Mouse (Mus musculus) kidney, postnatal 10 days (tissue): ENCODE measurements at regions not wholly inside any gene's neighbourhood (a gene's known extent, or its start where the extent isn't known, plus 50 kb on each side); places are given as distances from the start of the nearest gene placed in this dataset.
"Not testable (repeated sequence)": the region's sequence is repeated elsewhere in the genome, so short reads cannot be mapped to it uniquely, and the experiment has no call there.

ENCODE experiments used
- DNase-seq: peaks from one replicate; pipeline ENCODE4 v3.0.0; 2021; ENCODE audit warnings: mixed read lengths

DNA sequence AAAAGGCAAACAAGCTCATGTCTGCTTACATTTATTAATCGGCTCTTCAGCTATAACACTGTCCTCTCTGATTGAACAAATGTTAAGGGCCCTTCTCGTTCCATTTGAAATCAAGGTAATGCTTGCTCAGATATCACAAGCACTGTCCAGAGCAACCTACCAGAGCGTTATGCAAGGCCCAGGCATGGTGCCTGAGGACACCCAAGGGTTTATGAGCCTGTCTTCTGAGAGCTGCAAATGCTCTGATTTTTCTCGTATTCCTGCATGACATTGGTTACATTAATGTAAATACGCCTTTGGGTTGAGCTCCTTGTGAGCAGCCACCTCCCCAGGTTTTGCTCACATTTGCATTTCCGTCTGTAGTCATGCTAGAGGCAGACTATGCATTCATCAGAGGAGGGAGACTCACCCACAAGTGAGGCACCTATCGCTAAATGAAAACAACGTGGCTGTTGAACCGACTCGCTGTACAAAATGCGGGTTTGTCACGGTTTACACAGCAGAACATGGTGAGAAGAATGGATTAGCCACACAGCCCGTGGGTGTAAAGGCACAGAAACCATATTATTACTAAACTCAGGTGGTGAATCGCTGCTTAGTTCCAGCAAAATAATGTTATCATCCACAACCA, 152.7 kb upstream of the Ipo5 start:
- DNase-seq = no peak

DNA sequence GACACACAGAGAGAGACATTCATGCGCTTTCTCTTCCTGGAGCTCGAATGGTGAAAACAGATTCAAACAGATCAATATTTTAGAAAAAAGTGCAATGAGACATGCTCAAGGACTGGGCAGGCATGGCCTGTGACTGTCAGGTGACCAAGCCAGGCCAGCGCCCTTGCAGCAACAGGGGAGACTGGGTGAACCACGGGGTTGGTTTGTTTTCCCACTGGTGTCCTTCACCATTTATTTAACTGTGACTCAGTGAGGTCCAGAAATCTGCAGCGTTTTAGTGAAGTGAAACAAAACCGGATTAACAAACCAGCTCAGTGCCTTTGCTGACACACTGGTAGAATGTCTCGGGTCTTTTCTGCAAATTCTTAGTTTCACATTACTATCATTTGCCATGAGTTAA, 148.9 kb upstream of the Ipo5 start:
- DNase-seq = no peak

DNA sequence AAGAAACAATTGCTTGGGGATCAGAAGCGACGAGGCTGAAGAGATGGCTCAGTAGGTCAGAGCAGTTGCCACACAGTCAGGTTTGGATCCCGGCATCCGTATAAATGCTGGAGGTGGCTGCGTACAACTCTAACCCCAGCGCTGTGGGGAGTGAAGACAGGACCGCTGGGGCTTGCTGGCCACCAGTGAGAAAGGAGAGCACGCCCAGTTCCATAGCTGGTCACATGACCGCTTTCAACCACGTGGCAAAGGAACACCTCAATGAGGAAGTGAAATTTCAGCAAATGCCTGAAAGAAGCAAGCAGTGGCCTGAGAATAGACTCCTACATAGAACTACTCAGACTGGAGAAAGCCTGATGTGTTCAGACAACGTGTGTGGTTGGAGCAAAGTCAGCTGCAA, 148.3 kb upstream of the Ipo5 start:
- peak; percentile 19 for DNase-seq

DNA sequence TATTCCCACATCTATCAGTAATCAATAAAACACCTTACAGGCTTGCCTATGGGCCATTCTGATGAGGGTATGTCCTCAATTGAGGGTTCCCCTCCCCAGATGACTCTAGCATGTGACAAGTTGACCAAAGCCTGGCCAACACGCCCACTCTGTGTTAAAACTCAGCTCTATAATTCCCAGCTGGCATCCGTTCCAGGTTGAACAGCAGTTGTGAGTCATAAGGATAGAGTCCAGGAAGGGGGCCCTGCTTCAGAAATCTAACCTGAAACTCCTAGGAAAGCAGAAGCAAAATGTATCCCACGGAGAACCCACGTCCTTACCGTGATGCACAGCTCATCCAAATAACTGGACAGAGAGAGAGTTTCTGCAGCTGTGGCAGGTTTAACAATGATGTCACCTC, 147.2 kb upstream of the Ipo5 start:
- no peak for DNase-seq

DNA sequence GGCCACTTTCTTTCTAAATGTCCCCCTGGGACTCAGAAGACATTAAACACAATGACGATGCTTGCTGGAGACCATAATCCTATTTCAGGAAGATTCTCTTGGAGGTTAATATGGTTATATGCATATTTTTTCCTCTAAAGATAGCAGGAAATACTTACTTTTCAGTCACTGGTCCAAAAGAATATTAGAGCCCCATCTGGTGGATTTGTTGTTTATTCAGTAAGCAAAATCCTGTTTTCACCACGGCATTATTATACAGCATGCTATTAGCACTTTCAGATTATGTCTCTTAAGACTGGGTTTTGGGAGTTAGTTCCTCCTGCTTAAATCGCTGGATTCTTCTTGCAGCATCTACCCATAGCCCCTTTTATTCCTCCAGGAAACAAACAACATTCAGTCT, 146.6 kb upstream of the Ipo5 start:
- no peak for DNase-seq

DNA sequence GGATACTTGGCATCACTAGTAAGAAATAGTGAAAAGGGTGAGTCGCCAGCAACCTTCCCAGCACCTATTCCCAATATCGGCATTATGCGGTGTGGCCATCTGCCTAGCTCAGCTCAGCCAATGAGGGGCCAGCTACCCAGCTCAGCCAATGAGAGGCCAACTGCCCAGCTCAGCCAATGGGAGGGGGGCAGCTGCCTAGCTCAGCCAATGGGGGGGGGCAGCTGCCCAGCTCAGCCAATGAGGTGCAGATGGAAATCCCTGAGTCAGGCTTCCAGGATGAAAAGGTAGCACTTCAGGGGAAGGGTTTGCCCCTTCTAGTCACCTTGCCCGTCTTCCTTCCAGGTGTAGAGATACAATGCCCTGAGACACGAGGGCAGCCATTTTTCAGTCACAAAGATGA, 144.6 kb upstream of the Ipo5 start:
- DNase-seq = no peak

DNA sequence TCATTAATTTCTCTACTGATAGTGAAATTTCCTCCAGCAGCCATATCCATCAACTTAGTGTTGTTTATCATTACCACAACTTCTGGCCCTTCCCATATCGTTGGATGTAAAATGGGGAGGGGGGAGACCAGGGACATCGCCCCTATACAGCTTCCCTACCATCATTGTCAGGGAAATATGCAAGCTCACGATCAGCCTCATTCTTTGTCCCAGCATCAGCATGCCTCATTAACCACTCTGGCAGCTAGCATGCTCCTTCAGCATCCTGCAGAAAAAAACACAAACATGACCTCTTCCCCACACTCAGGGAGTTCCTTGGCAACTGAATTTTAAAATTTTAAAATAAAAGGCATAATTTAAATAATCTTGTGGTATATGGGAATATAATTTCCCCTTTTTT, 140.4 kb upstream of the Ipo5 start:
- no peak for DNase-seq

DNA sequence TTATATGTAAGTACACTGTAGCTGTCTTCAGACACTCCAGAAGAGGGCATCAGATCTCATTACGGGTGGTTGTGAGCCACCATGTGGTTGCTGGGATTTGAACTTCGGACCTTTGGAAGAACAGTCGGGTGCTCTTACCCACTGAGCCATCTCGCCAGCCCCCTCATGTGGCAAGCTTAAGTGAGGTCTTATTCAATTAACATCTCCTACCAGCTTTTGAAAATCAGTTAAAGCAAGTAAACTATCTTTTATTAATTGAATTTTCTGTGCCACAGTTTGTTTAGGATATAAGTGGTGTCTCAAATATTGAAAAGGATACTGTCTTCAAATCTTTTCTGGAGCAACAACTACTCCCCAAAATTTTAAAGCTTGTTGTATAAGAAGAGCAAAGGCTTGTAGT, 138.0 kb upstream of the Ipo5 start:
- not testable (repeated sequence) for DNase-seq

DNA sequence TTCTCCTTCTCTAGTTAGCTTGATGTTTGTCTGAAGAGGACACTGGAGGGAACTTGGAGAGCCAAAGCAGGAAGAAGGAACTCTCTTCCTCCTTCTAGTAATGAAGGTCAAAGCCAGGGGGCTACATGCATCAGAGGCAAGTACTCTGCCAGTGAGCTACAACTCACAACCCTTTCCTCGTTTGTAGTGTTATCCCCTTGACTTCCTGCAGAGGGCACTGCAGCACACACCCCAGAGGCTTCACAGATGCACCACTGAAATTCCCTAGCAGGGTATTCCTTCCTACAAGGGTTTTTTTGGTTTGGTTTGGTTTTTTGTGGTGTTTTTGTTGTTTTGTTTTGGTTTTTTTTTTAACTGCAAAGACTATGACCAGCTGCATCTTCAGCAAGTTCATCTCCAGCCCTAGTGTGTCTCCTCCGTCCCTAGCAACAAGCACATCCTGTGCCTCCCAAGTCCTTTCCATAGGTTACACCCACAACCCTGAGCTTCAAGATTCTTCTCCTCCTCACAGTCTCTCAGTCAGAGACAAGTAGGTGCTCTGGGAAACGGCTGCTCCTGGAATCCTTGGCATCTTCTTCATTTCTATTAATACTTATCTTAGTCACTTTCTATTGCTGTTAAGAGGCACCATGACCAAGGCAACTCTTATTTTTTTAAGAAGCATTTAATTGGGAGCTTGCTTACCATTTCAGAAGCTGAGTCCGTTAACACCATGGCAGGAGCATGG, 119.0 kb upstream of the Ipo5 start:
- no peak for DNase-seq

DNA sequence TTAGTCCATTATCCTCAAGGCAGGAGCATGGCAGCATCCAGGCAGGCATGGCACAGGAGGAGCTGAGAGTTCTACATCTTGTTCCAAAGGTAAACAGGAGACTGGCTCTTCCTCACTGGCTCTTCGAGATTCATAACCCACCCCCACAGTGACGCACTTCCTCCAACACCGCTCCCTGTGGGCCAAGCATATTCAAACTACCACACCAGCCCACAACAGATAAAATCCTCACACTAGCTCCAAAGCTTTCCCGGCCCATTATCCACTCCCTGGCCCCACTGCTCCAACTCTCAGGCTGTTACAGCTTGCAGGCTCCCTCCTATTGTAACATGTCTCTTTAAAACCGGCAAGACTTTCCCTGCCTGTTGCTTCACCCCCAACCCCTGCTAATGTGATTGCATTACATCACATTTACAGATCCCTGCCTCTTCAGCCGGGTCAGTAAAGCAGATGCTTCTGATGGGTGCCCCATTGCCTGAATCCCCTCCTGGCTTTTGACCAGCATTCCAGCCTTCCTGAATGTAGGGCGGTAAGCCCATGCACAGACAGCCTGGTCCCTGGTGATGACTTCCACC, 113.0 kb upstream of the Ipo5 start:
- DNase-seq = no peak

DNA sequence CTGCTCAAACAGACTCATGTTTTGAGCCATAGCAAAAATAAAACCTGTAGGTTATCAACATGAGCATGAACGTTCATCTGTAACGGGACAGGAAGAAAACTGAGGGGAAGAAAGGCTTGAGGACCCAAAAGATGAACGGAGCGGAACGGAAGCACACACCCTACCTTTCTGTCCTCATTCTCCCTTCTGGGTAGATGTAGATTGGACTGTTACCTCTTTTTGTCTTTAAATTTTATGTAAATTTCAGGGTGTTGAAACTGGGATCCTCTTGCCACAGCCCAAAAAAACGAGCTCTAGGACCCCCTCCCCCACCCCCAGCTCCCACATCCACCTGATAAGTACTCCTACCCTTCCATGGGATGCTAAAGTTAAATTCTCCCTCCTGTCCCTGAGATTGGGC, 107.8 kb upstream of the Ipo5 start:
- DNase-seq = no peak

DNA sequence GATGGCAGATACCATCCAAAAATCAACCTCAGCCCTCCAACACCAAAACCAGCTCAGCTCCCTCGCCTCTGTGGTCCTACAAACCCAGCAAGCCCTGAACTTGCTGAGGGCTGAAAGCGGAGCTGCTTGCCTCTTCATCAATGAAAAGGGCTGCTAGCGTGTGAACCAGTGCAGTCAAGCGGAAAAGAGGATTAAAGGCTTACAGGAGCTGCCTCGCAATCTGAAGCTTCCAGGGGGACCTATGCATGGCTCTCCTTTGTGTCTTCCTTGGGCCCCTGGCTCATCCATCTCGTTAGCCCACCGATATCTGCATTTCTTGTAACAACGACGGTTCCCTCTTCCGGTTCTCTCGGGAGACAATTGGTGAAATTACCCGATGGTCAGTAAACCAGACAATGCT, 107.3 kb upstream of the Ipo5 start:
- DNase-seq = no peak

DNA sequence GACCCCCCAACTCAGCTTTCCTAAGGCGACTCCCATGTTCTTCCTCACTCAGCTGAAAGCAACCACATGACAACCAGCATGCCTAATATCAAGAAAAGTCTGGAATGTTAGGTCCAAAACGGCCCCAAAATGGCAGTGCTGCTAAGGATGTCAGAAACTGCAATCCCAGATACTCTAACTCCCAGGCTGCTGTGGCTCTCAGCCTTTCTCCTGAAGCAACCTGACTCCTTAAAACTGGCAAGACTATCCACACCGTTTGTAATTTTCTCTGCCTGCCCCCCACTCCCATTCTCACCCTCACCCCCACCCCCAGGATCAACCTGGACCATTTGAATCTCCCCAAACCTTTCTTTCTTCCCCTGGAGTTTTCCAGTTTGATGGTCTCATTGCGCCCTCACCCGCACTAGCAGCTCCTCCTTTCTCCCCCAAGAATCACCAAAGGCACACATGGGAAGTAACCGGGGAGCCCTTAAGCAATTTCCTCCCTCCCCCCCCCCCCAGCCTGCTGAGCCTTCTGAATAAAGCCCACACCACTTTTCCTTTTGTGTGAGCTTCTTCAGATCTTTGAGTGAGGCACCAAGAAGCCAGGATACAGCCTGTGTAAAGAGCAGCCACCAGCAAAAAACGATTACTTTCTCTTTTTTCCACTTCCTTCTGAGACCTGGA, 106.7 kb upstream of the Ipo5 start:
- DNase-seq = no peak

DNA sequence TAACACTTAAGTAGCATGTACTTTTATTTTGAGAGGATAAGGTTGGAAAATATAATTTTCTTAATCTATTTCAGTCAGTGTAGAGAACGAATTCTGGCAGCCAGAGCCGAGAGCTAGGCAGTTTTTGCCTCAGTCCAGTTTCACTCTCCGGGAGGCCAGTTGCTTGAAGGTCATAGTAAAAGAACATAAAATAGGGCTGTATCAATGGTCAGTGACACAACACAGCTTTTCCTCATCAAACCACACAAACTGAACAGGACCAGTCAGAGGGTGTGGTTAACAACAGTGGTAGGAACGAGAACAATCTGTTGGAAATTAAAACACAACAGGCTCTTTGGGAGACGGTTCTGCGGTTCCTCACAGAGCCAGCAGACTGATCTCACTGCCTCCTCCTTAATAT, 105.9 kb upstream of the Ipo5 start:
- DNase-seq = no peak

DNA sequence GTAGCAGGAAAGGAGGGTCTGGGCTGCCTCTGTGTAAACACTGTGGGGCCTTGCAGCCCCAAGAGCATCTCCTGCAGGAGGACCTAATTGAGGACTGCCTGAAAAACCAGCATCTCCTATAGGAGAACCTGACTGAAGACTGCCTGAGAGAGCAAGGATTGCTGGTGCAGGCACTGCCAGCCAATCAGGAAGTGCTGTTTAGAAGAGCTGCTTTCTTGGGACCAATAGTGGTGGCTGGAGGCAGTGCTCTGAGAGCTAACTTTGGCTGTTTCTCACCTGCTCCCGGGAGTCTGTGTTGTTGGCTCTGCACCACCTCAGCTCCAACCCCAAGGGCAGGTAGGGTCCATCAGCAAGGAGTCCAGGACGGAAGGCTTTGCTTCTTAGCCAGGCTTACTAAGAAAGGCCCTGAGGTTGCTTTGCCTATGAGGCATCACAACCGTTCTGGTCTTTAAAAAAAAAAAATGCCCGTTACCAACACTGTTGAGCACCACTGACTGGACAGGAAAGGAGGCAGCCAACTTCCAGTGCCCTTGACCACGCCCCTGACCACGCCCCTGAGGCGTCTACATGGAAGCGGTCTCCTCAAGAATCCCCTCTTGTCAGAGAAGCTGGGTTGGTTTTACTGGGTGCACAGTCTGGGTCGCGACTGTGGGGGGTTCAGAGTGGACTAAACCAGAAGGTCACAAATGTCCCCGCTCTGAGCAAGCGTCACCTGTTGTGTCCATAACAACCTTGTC, 105.0 kb upstream of the Ipo5 start:
- DNase-seq = peak; percentile 30

DNA sequence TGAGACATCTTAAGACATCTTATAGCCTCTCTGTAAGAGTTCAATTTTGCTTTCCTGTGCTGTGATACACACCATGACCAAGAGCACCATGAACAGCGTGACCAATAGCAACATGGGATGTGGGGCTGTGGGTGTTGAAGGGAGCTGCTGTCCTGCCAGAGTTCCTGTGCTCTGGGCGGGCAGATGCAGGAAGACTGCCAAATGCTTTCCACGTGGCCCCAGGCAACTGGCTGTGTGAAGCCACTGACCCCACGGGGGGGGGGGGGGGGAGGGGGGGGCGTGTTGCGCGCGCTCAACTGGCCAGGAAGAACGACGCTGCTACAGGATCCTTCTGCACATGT, 104.5 kb upstream of the Ipo5 start:
- DNase-seq = no peak

DNA sequence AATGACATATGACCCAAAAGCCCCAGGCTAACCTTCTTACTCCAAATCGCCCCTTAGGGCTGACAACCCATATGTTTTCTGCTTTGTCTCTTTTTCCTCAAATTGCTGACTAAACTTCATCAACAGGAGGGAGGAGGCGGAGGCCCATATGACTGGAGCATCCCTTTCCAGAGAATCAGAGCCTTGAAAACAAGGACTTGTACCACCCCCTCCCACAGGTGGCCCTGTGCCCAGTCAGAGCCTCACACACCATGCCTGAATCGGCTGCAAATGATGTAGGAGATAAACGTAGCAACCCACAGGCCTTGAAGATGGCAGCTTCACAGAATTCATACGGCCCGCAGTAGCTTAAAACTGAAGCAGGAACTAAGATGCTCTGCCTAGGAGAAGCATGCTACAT, 101.7 kb upstream of the Ipo5 start:
- no peak for DNase-seq

DNA sequence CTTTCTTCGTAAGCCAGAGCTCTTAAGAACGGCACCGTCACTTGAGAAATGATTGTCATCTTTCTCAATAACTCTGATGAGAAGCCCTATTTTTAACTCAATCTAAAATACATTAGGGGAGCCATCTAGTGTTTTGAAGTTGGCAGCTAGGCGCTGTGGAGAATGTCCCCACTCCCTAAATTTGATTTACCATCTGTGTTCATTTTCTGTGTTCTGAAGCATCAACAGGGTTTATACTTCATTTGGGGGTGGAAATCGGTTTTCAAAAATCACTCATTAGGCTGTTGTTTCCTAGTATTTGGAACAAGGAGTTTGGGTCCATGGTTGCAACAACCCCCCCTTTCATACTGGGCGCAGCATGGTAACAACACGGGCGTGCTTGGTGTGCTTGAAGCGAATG, 97.1 kb upstream of the Ipo5 start:
- DNase-seq = no peak

DNA sequence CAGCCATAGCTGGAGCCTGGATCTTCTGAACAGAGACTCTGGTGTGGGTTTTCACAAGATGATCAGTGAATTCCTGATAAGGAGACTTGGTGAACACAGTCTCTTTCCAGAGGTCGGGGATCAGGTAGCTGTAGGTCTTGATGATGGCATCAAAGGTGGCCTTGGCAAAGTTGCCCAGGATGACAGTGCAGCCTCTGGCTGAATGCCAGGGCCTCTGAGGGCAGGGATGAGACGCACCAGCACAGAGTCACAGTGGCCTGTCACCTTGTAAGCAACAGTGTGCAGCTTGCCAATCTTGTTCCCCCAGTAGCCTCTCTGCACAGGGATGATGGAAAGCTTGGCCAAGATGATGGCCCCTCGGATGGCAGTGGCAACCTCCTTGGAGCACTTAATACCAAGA, 95.9 kb upstream of the Ipo5 start:
- not testable (repeated sequence) for DNase-seq

DNA sequence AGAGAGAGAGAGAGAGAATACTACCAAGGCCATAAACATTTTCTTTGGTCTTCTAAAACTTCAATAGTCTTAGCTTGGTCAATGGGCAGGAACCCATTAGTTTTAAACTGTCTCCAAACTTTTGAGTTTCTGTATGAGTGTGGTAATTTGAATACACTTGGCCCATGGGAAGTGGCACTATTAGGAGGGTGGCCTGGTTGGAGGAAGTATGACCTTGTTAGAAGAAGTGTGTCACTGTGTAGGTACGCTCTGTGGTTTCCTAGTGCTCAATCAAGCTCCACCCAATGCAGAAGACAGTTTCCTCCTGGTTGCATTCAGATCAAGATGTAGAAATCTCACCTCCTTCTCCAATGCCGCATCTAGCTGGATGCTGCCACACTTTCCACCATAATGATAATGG, 94.5 kb upstream of the Ipo5 start:
- no peak for DNase-seq

DNA sequence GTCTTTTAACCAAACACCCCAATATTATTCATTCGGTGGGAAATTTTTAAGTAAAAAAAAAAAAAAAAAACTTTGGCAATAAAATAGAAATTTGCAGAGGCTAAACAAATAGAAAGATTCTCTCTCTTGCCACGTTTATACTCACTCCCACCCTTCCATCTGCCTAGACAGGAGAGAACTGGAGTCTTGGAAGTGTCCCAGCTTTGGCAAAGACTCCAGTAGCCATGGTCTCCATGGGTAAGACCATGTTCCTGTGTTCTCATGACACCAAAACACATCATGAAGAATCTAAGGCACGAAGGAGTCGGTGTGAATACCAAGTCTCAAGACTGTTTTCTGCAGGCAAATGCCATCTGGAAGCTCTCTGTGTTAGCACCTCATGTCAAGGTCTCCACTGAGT, 84.8 kb upstream of the Ipo5 start:
- no peak for DNase-seq

DNA sequence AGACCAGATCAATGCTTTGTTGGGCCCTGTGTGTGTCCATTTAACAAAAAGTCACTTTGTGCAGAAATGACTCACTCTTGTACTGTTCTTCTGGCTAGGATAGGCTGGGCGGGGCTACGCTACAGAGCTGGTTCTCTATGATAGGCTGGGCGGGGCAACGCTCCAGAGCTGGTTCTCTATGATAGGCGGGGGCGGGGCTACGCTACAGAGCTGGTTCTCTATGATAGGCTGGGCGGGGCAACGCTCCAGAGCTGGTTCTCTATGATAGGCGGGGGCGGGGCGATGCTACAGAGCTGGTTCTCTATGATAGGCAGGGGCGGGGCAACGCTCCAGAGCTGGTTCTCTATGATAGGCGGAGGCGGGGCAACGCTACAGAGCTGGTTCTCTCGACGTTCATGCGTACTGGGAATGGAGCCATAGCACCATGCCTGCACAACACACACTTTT, 80.6 kb upstream of the Ipo5 start:
- not testable (repeated sequence) for DNase-seq

DNA sequence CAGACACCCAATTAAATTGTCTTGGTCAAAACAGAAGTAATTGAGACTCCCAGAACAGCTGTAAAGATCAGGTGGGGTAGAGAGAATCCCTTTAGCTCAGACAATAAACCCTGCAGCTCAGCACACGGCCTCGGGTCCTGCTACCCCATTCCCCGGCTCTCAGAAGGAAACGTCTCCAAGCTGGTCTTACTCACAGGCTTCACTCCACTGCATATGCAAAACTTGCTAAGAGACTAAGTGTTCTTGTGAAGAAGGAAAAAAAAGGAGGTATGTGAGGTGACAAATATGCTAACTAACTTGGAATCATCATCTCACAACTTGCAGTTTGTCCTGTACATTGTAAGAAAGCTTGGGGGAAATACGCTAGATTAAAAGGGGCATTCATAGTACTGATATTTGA, 79.6 kb upstream of the Ipo5 start:
- DNase-seq = no peak
